Mouse (Mus musculus) adrenal gland, adult (tissue): ENCODE results near the gene Ntn3.

Experiments used
- DNase-seq, 2 experiments: peaks; one replicate each; pipeline ENCODE4 v3.0.0; 2022 to 2023; ENCODE audit warnings: low spot score in 1 of 2; ENCODE audit not compliant: inconsistent age in 2 of 2

Ntn3 gene

GRCm38 (mm10) chr17:24209043-24209915, at the start of gene Ntn3:
TSS of gene Ntn3 (minus strand) at chr17:24209531.
- peak in 1 of 2 experiments; percentile 58 for DNase-seq

- DNase-seq = peak in 1 of 2 experiments; percentile 78
These were observed 49.6 kb upstream of the Ntn3 start for GRCm38 (mm10) chr17:24258981-24259380.

GRCm38 (mm10) chr17:24252329-24252728, 43.0 kb upstream of the Ntn3 start:
- no peak for DNase-seq

- peak; percentile 97 to 98 for DNase-seq
These were observed 42.2 kb upstream of the Ntn3 start, which contains the start of gene Ccnf for GRCm38 (mm10) chr17:24251320-24252069. TSS of gene Ccnf (minus strand) at chr17:24251484.

GRCm38 (mm10) chr17:24250988-24251319, 41.6 kb upstream of the Ntn3 start:
- no peak for DNase-seq

- DNase-seq = no peak
These were observed 39.3 kb upstream of the Ntn3 start for GRCm38 (mm10) chr17:24248641-24249040.

- peak; percentile 47 to 77 for DNase-seq
These were observed 34.7 kb upstream of the Ntn3 start for GRCm38 (mm10) chr17:24244061-24244460.

GRCm38 (mm10) chr17:24243311-24243969, 34.1 kb upstream of the Ntn3 start:
- DNase-seq = peak in 1 of 2 experiments; percentile 74

GRCm38 (mm10) chr17:24236921-24237320, 27.6 kb upstream of the Ntn3 start:
- DNase-seq = no peak

GRCm38 (mm10) chr17:24236479-24236878, 27.1 kb upstream of the Ntn3 start:
- no peak for DNase-seq

GRCm38 (mm10) chr17:24227941-24228340, 18.6 kb upstream of the Ntn3 start:
- DNase-seq = no peak

GRCm38 (mm10) chr17:24226721-24227120, 17.4 kb upstream of the Ntn3 start:
- no peak for DNase-seq

- no peak for DNase-seq
These were observed 16.5 kb upstream of the Ntn3 start for GRCm38 (mm10) chr17:24225851-24226250.

GRCm38 (mm10) chr17:24224741-24225140, 15.4 kb upstream of the Ntn3 start:
- no peak for DNase-seq

GRCm38 (mm10) chr17:24223513-24223912, 14.2 kb upstream of the Ntn3 start:
- DNase-seq = no peak

GRCm38 (mm10) chr17:24222653-24223052, 13.3 kb upstream of the Ntn3 start:
- DNase-seq = no peak

- DNase-seq = peak; percentile 97 to 99
These were observed 11.4 kb upstream of the Ntn3 start, which contains the start of gene Tedc2 for GRCm38 (mm10) chr17:24220435-24221411. TSS of gene Tedc2 (minus strand) at chr17:24220851.

GRCm38 (mm10) chr17:24216836-24217235, 7.5 kb upstream of the Ntn3 start:
- DNase-seq = no peak

GRCm38 (mm10) chr17:24213186-24213585, 3.9 kb upstream of the Ntn3 start:
- no peak for DNase-seq

GRCm38 (mm10) chr17:24212441-24213018, 3.2 kb upstream of the Ntn3 start:
- no peak for DNase-seq
